Mouse (Mus musculus): ENCODE results near the gene Gm12184. TPM values are rescaled to one million over a fixed set of nuclear protein-coding genes. Genes with fewer than 3 reads are reported as not detected.

The Gm12184 gene
- polyA plus RNA-seq, 1 experiment from 2014 or later, result 7.2 TPM

- ATAC-seq (ENCODE audit: low FRiP score), result no peak
- Histone ChIP-seq H3K4me1 (no peaks in the 10 kb centered on the region), H3K27me3 (peaks cover 34% of the 10 kb centered on the region), H3K4me2 (replicated peaks) (no peak overlapping the region), H3K9me3 (replicated peaks) (no peaks in the 10 kb centered on the region), H3K4me3 (no peak overlapping the region), H3K36me3 (no peaks in the 10 kb centered on the region), H3K9ac (no peak overlapping the region), H3K27ac (no peak overlapping the region)
- 65% methylated on average over 6 of the region's 6 CpGs for WGBS
Measured at GRCm38 (mm10) chr11:48844309-48844708, 17.9 kb upstream of the Gm12184 start.

GRCm38 (mm10) chr11:48843202-48843601, 16.7 kb upstream of the Gm12184 start:
- Histone ChIP-seq H3K36me3 (no peaks in the 10 kb centered on the region), H3K4me2 (replicated peaks) (no peak overlapping the region), H3K27me3 (peaks cover 30% of the 10 kb centered on the region), H3K4me1 (peaks cover 6% of the 10 kb centered on the region), H3K9me3 (replicated peaks) (no peaks in the 10 kb centered on the region), H3K4me3 (no peak overlapping the region), H3K9ac (no peak overlapping the region), H3K27ac (no peak overlapping the region)
- ATAC-seq (ENCODE audit: low FRiP score), result no peak
- WGBS, result 76% methylated on average over 11 of the region's 11 CpGs

- Histone ChIP-seq H3K27ac (no peak overlapping the region), H3K27me3 (peaks cover 30% of the 10 kb centered on the region), H3K9ac (no peak overlapping the region), H3K36me3 (no peaks in the 10 kb centered on the region), H3K4me3 (no peak overlapping the region), H3K4me1 (peaks cover 8% of the 10 kb centered on the region), H3K9me3 (replicated peaks) (no peaks in the 10 kb centered on the region), H3K4me2 (replicated peaks) (no peak overlapping the region)
- 86% methylated on average over 4 of the region's 4 CpGs for WGBS
- no peak for ATAC-seq (ENCODE audit: low FRiP score)
Measured at GRCm38 (mm10) chr11:48842378-48842792, 15.9 kb upstream of the Gm12184 start.

DNA sequence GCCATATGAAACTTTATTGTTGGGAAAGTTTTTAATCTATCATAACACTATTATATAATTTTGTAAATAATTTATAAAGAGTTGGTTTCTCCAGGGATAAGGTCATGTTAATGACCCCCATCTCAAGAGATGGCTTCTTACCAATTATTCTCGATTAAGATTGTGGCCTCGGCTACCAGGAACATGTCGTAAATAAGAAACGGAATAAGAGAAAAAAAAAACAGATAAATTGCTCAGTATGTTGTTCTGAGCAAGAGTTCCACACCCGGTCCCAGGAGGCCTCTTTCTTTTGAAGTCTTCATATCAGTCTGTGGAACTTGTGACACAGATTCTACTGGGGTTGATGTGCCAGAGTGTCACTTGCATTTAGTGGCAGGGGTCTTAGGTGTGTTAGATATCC, 14.8 kb upstream of the Gm12184 start:
- no peaks in the 10 kb centered on the region for H3K9me3 ChIP-seq (replicated peaks)
- peaks cover 13% of the 10 kb centered on the region for H3K4me1 ChIP-seq
- ATAC-seq (ENCODE audit: low FRiP score), result no peak
- H3K27me3 ChIP-seq, result peaks cover 40% of the 10 kb centered on the region
- no peaks in the 10 kb centered on the region for H3K36me3 ChIP-seq
- no peak overlapping the region for H3K9ac ChIP-seq
- 91% methylated on average over 5 of the region's 5 CpGs for WGBS
- no peak overlapping the region for H3K4me2 ChIP-seq (replicated peaks)
- H3K27ac ChIP-seq, result no peak overlapping the region
- H3K4me3 ChIP-seq, result no peak overlapping the region

- ATAC-seq (ENCODE audit: low FRiP score), result no peak
- no peaks in the 10 kb centered on the region for H3K36me3 ChIP-seq
- H3K4me1 ChIP-seq, result peaks cover 13% of the 10 kb centered on the region
- no peak overlapping the region for H3K4me3 ChIP-seq
- no peaks in the 10 kb centered on the region for H3K9me3 ChIP-seq (replicated peaks)
- no peak overlapping the region for H3K4me2 ChIP-seq (replicated peaks)
- no peak overlapping the region for H3K27ac ChIP-seq
- peaks cover 39% of the 10 kb centered on the region for H3K27me3 ChIP-seq
- no peak overlapping the region for H3K9ac ChIP-seq
Measured at GRCm38 (mm10) chr11:48840805-48841204, 14.3 kb upstream of the Gm12184 start.

DNA sequence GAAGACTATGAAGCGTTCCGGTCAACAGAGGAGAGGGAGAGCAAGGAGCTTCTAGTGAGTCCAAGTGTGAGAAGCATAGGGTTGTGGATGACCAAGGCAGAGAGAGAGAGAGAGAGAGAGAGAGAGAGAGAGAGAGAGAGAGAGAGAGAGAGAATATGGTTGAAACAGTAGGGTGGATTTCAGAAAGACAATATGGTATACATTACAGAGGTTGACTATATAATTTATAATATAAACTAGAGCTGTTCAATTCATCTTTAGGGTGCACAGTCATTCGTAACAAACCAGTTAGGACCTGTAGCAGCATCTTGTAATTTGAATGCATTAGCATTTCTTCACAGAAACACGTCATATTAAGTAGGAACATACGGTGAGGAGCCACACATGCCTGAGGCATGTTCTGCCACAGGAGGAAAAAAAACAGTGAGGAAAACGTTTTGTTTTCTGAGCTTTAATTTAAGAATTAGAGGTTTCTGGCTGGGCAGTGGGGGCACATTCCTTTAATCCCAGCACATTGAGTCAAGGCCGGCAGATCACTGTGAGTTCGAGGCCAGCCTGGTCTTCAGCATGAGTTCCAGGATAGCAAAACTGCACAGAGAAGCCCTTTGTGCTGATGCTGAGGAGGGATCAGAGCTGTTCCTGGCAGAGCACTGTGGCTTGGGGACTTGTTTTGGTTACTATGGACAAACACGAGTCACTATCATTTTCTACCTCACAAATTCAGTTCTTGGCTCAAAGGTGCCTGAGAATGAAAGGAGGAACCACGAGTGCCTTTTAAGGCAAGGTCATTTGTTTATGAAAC, 12.6 kb upstream of the Gm12184 start:
- peaks cover 40% of the 10 kb centered on the region for H3K27me3 ChIP-seq
- no peaks in the 10 kb centered on the region for H3K9me3 ChIP-seq (replicated peaks)
- H3K4me1 ChIP-seq, result peaks cover 13% of the 10 kb centered on the region
- H3K4me3 ChIP-seq, result no peak overlapping the region
- peak overlapping the region; percentile 90; the same call in 1 of the 2 replicates for H3K4me2 ChIP-seq (replicated peaks)
- H3K27ac ChIP-seq, result no peak overlapping the region
- no peak overlapping the region for H3K9ac ChIP-seq
- H3K36me3 ChIP-seq, result no peaks in the 10 kb centered on the region
- 76% methylated on average over 10 of the region's 10 CpGs for WGBS
- no peak for ATAC-seq (ENCODE audit: low FRiP score)

GRCm38 (mm10) chr11:48838181-48838797, 11.8 kb upstream of the Gm12184 start:
- Histone ChIP-seq H3K9me3 (replicated peaks) (no peaks in the 10 kb centered on the region), H3K4me1 (peaks cover 13% of the 10 kb centered on the region), H3K27me3 (peaks cover 40% of the 10 kb centered on the region), H3K27ac (no peak overlapping the region), H3K36me3 (no peaks in the 10 kb centered on the region), H3K4me2 (replicated peaks) (peak overlapping the region; percentile 90), H3K4me3 (peak overlapping the region; percentile 86), H3K9ac (peak overlapping the region; percentile 75)
- 3% methylated on average over 16 of the region's 16 CpGs for WGBS
- peak; percentile 14; the same call in 1 of the 2 replicates for ATAC-seq (ENCODE audit: low FRiP score)

DNA sequence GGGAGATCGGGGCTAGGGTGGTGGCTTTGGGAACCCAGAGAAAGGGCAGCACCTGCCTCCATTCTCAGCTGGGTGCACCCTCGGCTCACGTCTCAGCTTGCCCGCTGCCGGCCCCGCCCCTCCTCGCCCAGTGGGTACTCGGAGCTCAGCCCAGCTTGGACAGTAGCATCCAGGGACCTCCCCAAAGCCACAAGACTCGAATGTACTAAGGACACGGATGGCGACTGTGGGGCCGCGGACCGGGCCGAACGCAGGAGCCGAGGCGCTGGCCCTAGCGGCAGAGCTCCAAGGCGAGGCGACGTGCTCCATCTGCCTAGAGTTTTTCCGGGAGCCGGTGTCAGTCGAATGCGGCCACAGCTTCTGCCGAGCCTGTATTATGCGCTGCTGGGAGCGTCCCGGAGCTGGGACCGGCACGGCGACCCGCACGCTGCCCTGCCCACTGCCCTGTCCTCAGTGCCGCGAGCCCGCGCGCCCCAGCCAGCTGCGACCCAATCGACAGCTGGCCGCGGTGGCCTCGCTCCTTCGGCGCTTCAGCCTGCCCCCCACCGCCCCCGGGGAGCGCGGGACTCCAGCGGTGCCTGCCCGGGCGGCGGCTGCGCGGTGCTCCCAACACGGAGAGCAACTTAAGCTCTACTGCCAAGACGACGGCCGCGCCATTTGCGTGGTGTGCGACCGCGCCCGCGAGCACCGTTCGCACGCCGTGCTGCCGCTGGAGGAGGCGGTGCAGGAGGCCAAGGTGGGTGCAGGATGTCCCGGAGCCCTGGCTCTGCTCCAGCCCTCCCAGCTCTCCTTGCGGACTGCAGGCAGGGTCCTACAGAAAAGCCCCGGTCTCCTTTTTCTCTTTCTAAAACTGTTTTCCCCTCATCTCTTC, 11.1 kb upstream of the Gm12184 start:
- Histone ChIP-seq H3K27ac (no peak overlapping the region), H3K27me3 (peaks cover 36% of the 10 kb centered on the region), H3K4me3 (peak overlapping the region; percentile 86), H3K4me1 (peaks cover 13% of the 10 kb centered on the region), H3K9me3 (replicated peaks) (no peaks in the 10 kb centered on the region), H3K9ac (peak overlapping the region; percentile 75), H3K4me2 (replicated peaks) (peak overlapping the region; percentile 90), H3K36me3 (no peaks in the 10 kb centered on the region)
- under 1% methylated on average over 64 of the region's 77 CpGs for WGBS
- ATAC-seq (ENCODE audit: low FRiP score), result peak; percentile 49

GRCm38 (mm10) chr11:48836990-48837309, 10.5 kb upstream of the Gm12184 start:
- Histone ChIP-seq H3K36me3 (no peaks in the 10 kb centered on the region), H3K4me2 (replicated peaks) (peak overlapping the region; percentile 90), H3K4me1 (peaks cover 13% of the 10 kb centered on the region), H3K9ac (peak overlapping the region; percentile 75), H3K27ac (no peak overlapping the region), H3K4me3 (peak overlapping the region; percentile 86), H3K9me3 (replicated peaks) (no peaks in the 10 kb centered on the region), H3K27me3 (peaks cover 35% of the 10 kb centered on the region)
- 7% methylated on average over 11 of the region's 11 CpGs for WGBS
- no peak for ATAC-seq (ENCODE audit: low FRiP score)

DNA sequence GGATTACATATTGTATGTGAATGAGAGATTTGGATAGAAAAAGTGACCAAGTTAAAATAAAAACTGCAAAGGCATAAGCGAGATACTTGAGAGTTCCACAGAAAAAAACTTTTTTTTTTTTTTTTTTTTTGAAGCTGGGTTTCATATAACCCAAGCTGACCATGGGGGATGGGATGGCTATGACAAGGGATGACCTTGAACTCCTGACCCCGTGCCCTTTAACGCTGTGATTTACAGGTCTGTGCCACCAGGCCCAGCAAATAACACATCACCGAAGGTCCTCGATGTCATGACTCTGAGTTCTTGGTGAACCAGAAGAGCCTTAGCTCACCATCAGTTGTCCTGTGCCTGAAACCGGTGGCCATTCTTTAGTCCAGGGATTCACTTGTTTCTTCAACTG, 9.5 kb upstream of the Gm12184 start:
- H3K27me3 ChIP-seq, result peaks cover 35% of the 10 kb centered on the region
- 75% methylated on average over 6 of the region's 6 CpGs for WGBS
- no peak for ATAC-seq (ENCODE audit: low FRiP score)

GRCm38 (mm10) chr11:48833731-48834639, 7.5 kb upstream of the Gm12184 start:
- 0 out of 2 replicates have a peak overlapping the region, but pooled peaks have one; percentile 41 for H3K27ac ChIP-seq
- H3K4me3 ChIP-seq, result peak overlapping the region; percentile 45
- H3K4me2 ChIP-seq (replicated peaks), result peak overlapping the region; percentile 55
- H3K27me3 ChIP-seq, result peaks cover 21% of the 10 kb centered on the region
- WGBS, result under 1% methylated on average over 30 of the region's 30 CpGs
- peak overlapping the region; percentile 51 for H3K9ac ChIP-seq
- ATAC-seq (ENCODE audit: low FRiP score), result peak; percentile 82
- no peaks in the 10 kb centered on the region for H3K36me3 ChIP-seq
- peaks cover 13% of the 10 kb centered on the region for H3K4me1 ChIP-seq
- H3K9me3 ChIP-seq (replicated peaks), result no peaks in the 10 kb centered on the region

More for the DNA sequence above, 9.5 kb upstream of the Gm12184 start:
- H3K9ac ChIP-seq, result no peak overlapping the region
- no peak overlapping the region for H3K27ac ChIP-seq
- no peaks in the 10 kb centered on the region for H3K36me3 ChIP-seq
- no peak overlapping the region for H3K4me3 ChIP-seq
- H3K4me1 ChIP-seq, result peaks cover 13% of the 10 kb centered on the region
- no peak overlapping the region for H3K4me2 ChIP-seq (replicated peaks)
- H3K9me3 ChIP-seq (replicated peaks), result no peaks in the 10 kb centered on the region
